Mouse (Mus musculus) myocyte (in vitro differentiated cells): ENCODE measurements around the gene Aig1. TPM values are rescaled to one million over a fixed set of nuclear protein-coding genes. Genes with fewer than 3 reads are reported as not detected.
A peak's percentile ranks its signal among the peaks of the same experiment; 100 is the strongest.

ENCODE experiments used
- H3K27me3 ChIP-seq: one replicate; pipeline ENCODE4 v1.6.1; 2011; ENCODE audit not compliant: control insufficient read depth, insufficient read depth, insufficient read length
- H3K36me3 ChIP-seq: one replicate; pipeline ENCODE4 v1.6.1; 2011; ENCODE audit not compliant: control insufficient read depth, insufficient read depth
- H3K4me2 ChIP-seq: one replicate; pipeline ENCODE4 v1.6.1; 2011; ENCODE audit warnings: low read depth, control low read depth
- H3K4me3 ChIP-seq: one replicate; pipeline ENCODE4 v1.5.1; 2011; ENCODE audit warnings: mild to moderate bottlenecking, control low read depth, moderate library complexity
- H3K79me2 ChIP-seq: one replicate; pipeline ENCODE4 v1.6.1; 2011; ENCODE audit not compliant: control insufficient read depth, insufficient read depth
- H3ac ChIP-seq: one replicate; pipeline ENCODE4 v1.6.1; 2011; ENCODE audit not compliant: control insufficient read depth, insufficient read length
- CEBPB ChIP-seq: IDR thresholded peaks from 2 replicates; pipeline ENCODE4 v1.6.1; 2011; ENCODE audit warnings: mild to moderate bottlenecking, moderate library complexity; ENCODE audit not compliant: poor library complexity, insufficient read depth, severe bottlenecking
- E2F4 ChIP-seq: IDR thresholded peaks from one replicate; pipeline ENCODE4 v1.6.1; 2011; ENCODE audit warnings: mild to moderate bottlenecking, control low read depth, moderate library complexity; ENCODE audit not compliant: insufficient read depth
- MAX ChIP-seq: IDR thresholded peaks from one replicate; pipeline ENCODE4 v1.6.1; 2011; ENCODE audit warnings: low read depth, mild to moderate bottlenecking, control low read depth
- MYOD1 ChIP-seq, 3 experiments: IDR thresholded peaks; one replicate each; pipeline ENCODE4 v1.6.1; 2011; ENCODE audit warnings: control low read depth in 2 of 3, low read depth in 2 of 3, mild to moderate bottlenecking in 2 of 3, moderate library complexity in 1 of 3; ENCODE audit not compliant: insufficient read length in 2 of 3, control insufficient read depth in 1 of 3
- MYOG ChIP-seq, 3 experiments: IDR thresholded peaks; one replicate each; pipeline ENCODE4 v1.6.1; 2011; ENCODE audit warnings: control low read depth in 2 of 3, low read depth in 2 of 3, mild to moderate bottlenecking in 2 of 3; ENCODE audit not compliant: insufficient read length in 2 of 3, control insufficient read depth in 1 of 3, insufficient read depth in 1 of 3
- POLR2A ChIP-seq: IDR thresholded peaks from one replicate; pipeline ENCODE4 v1.6.1; 2011; ENCODE audit warnings: low read depth, mild to moderate bottlenecking, control low read depth, moderate library complexity; ENCODE audit not compliant: insufficient read length
- POLR2AphosphoS2 ChIP-seq: IDR thresholded peaks from one replicate; pipeline ENCODE4 v1.6.1; 2011; ENCODE audit warnings: low read depth, control low read depth; ENCODE audit not compliant: insufficient read length
- REST ChIP-seq: IDR thresholded peaks from one replicate; pipeline ENCODE4 v1.6.1; 2011; ENCODE audit warnings: mild to moderate bottlenecking, control low read depth, moderate library complexity; ENCODE audit not compliant: insufficient read depth, insufficient read length
- SRF ChIP-seq: IDR thresholded peaks from one replicate; pipeline ENCODE4 v1.6.1; 2011; ENCODE audit warnings: low read depth; ENCODE audit not compliant: control insufficient read depth, insufficient read length
- TCF12 ChIP-seq: IDR thresholded peaks from one replicate; pipeline ENCODE4 v1.6.1; 2011; ENCODE audit warnings: mild to moderate bottlenecking, control low read depth; ENCODE audit not compliant: poor library complexity, insufficient read depth, severe bottlenecking
- TCF3 ChIP-seq: IDR thresholded peaks from one replicate; pipeline ENCODE4 v1.6.1; 2011; ENCODE audit warnings: low read depth, control low read depth; ENCODE audit not compliant: insufficient read length
- USF1 ChIP-seq: IDR thresholded peaks from one replicate; pipeline ENCODE4 v1.6.1; 2011; ENCODE audit warnings: low read depth, mild to moderate bottlenecking, control low read depth, moderate library complexity
- polyA plus RNA-seq: library from polyadenylated mRNA; unstranded; fragments of >200 nt; fragmentation: generic; extraction: Trizol; gene quantifications from one replicate; pipeline ENCODE4 v1.2.1, GENCODE M21; 2012; ENCODE audit warnings: missing spikeins

The Aig1 gene
- polyA plus RNA-seq, 1 experiment = 31.3 TPM

GRCm38 (mm10) chr10:13861115-13861909, 7.5 kb downstream of the Aig1 start:
- H3K4me3 ChIP-seq = no peak overlapping the region
- no peaks in the 10 kb centered on the region for H3K79me2 ChIP-seq
- no peaks in the 10 kb centered on the region for H3K27me3 ChIP-seq
- H3K36me3 ChIP-seq = no peaks in the 10 kb centered on the region
- H3ac ChIP-seq = no peak overlapping the region
- H3K4me2 ChIP-seq = peak overlapping the region; percentile 32
- TF ChIP-seq MAX (no peak), TCF3 (no peak), TCF12 (no peak), E2F4 (no peak), USF1 (peak; percentile 0)

- H3K79me2 ChIP-seq = no peaks in the 10 kb centered on the region
- H3ac ChIP-seq = no peak overlapping the region
- no peak overlapping the region for H3K4me2 ChIP-seq
- H3K4me3 ChIP-seq = no peak overlapping the region
- no peaks in the 10 kb centered on the region for H3K36me3 ChIP-seq
- TF ChIP-seq POLR2AphosphoS2 (no peak), REST (no peak), POLR2A (no peak), MAX (no peak), TCF12 (no peak), SRF (no peak), E2F4 (no peak), MYOG (IDR thresholded peaks at IDR 0.05; ENCODE audit: control insufficient read depth in 1 of 3, insufficient read depth in 1 of 3, insufficient read length in 2 of 3, low read depth in 2 of 3) (no peak), TCF3 (no peak), CEBPB (no peak), MYOD1 (IDR thresholded peaks at IDR 0.05; ENCODE audit: control insufficient read depth in 1 of 3, insufficient read length in 2 of 3, low read depth in 2 of 3) (no peak), USF1 (no peak)
- no peaks in the 10 kb centered on the region for H3K27me3 ChIP-seq
Observed at GRCm38 (mm10) chr10:13856438-13856837, 12.3 kb downstream of the Aig1 start.

- H3K4me2 ChIP-seq = no peak overlapping the region
- H3K27me3 ChIP-seq = no peaks in the 10 kb centered on the region
- TF ChIP-seq TCF12 = no peak
- TF ChIP-seq SRF = no peak
- H3K36me3 ChIP-seq = no peaks in the 10 kb centered on the region
- H3ac ChIP-seq = no peak overlapping the region
- H3K4me3 ChIP-seq = no peak overlapping the region
- H3K79me2 ChIP-seq = no peaks in the 10 kb centered on the region
Observed at GRCm38 (mm10) chr10:13855969-13856368, 12.8 kb downstream of the Aig1 start.

DNA sequence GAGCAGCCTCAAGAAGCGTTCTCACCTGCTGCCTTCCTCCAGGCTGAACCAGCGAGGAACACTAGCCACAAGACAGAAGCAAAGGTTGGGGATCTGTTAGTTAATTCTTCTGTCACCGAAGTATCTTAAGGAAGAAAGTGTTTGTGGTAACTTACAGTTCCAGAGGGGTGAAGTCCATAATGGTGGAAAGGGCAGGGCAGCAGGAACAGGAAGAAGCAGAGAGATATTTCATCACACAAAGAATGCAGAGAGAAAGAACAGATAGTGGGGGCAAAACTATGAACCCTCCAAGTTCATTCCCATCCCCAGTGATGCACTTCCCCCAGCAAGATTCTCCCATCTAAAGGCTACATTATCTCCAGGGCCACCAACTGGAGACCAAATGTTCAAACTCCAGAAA, 13.7 kb downstream of the Aig1 start:
- Histone ChIP-seq H3K4me3 (no peak overlapping the region), H3K79me2 (no peaks in the 10 kb centered on the region), H3K27me3 (no peaks in the 10 kb centered on the region), H3K4me2 (no peak overlapping the region), H3ac (no peak overlapping the region), H3K36me3 (no peaks in the 10 kb centered on the region)
- TF ChIP-seq MYOD1 (IDR thresholded peaks at IDR 0.05; ENCODE audit: control insufficient read depth in 1 of 3, insufficient read length in 2 of 3, low read depth in 2 of 3) = no peak
- no peak for TF ChIP-seq E2F4
- TF ChIP-seq CEBPB = no peak
- no peak for TF ChIP-seq TCF3
- no peak for TF ChIP-seq TCF12
- TF ChIP-seq MYOG (IDR thresholded peaks at IDR 0.05; ENCODE audit: control insufficient read depth in 1 of 3, insufficient read depth in 1 of 3, insufficient read length in 2 of 3, low read depth in 2 of 3) = no peak

DNA sequence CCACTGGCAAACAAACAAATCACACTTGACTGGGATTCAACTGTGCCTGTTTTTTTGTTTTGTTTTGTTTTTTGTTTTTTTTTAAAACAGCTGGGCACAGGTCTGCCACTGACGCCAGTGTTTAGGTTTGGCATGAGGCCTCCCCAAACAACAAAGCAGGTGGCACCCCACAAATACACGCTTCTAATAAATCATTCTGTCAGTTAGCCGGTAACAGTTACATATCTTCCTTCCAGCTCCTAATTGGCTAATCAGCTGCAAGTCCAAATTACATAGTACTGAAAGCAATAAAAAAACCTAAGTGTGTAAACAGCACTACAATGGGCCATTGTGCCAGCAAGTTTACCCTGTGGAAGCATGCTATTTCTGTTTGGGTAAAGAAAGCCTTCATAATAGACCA, 18.7 kb downstream of the Aig1 start:
- no peak overlapping the region for H3K4me2 ChIP-seq
- peak in 1 of 3 experiments; percentile 4 for TF ChIP-seq MYOG (IDR thresholded peaks at IDR 0.05; ENCODE audit: control insufficient read depth in 1 of 3, insufficient read depth in 1 of 3, insufficient read length in 2 of 3, low read depth in 2 of 3)
- no peak for TF ChIP-seq POLR2A
- H3K36me3 ChIP-seq = no peaks in the 10 kb centered on the region

More for the DNA sequence above, 18.7 kb downstream of the Aig1 start:
- Histone ChIP-seq H3ac (no peak overlapping the region), H3K27me3 (no peaks in the 10 kb centered on the region), H3K4me3 (no peak overlapping the region), H3K79me2 (no peaks in the 10 kb centered on the region)
